ENCODE assay signal across 8 mouse cellular contexts in the genomic region with DNA sequence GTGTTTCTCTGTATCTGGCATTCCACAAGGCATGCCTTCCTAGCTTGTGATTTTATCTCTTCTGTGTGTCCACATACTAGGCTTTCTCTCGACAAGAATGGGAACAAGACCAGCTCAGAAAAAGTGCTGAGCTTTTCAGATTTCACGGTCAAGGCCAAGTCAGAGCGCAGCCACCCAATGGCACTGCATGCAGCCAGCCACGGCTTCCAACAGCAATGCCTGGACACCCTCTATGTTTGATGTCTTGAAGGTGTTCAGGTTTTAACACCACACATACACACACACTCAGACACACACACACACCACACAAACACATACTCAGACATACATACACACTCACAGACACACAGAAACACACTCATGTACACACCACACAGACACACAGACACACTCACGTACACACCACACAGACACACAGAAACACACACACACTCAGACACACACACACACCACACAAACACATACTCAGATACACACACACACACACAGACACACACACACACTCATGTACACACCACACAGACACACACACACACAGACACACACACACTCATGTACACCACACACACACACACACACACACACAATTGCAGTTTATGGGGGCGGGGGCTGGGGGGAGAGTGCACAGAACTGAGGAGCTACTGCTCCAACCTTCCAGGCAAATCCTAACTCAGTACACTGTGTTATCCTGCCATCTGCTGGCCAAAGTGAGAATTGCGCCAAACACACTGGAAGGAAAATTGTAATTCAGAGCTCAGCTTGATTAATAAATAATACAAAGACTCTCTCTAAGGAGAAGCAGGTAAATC. TPM values are rescaled to one million over a fixed set of nuclear protein-coding genes. Genes with fewer than 3 reads are reported as not detected.
DNase-seq lines count a peak whose midpoint lies in the region; ATAC-seq lines count a peak whose summit lies in the region.

No protein-coding gene starts in this region.

- H3K4me1 ChIP-seq in kidney, embryonic 15.5 days: peaks cover 8% of the 10 kb centered on the region; the same call in 1 of the 2 replicates
- H3K4me1 ChIP-seq in liver, embryonic 13.5 days (replicated peaks): no peaks in the 10 kb centered on the region
- 0 out of 2 replicates have a peak, but pooled peaks cover 1% of the 10 kb centered on the region for H3K4me1 ChIP-seq in neural tube, embryonic 12.5 days
- H3K4me1 ChIP-seq in stomach, embryonic 16.5 days (ENCODE audit: control insufficient read depth, insufficient read depth, low read length): no peaks in the 10 kb centered on the region

- ATAC-seq in kidney, embryonic 15.5 days (replicated peaks; ENCODE audit: low FRiP score): peak; percentile 33
- ATAC-seq in liver, embryonic 13.5 days (ENCODE audit: low read depth): 0 out of 2 replicates have a peak, but pooled peaks have one; percentile 20
- ATAC-seq in neural tube, embryonic 12.5 days (ENCODE audit: low FRiP score, low read depth): peak; percentile 89
- ATAC-seq in stomach, embryonic 16.5 days (ENCODE audit: insufficient read depth, low FRiP score): peak; percentile 78; the same call in 1 of the 2 replicates

- H3K4me3 ChIP-seq in kidney, embryonic 15.5 days (replicated peaks): no peak overlapping the region
- no peak overlapping the region for H3K4me3 ChIP-seq in liver, embryonic 13.5 days (replicated peaks)
- H3K4me3 ChIP-seq in neural tube, embryonic 12.5 days: no peak overlapping the region
- no peak overlapping the region for H3K4me3 ChIP-seq in stomach, embryonic 16.5 days (replicated peaks; ENCODE audit: low read length)

- H3K27ac ChIP-seq in kidney, embryonic 15.5 days: no peak overlapping the region
- no peak overlapping the region for H3K27ac ChIP-seq in liver, embryonic 13.5 days
- no peak overlapping the region for H3K27ac ChIP-seq in neural tube, embryonic 12.5 days
- H3K27ac ChIP-seq in stomach, embryonic 16.5 days (ENCODE audit: low read length): no peak overlapping the region

- H3K27me3 ChIP-seq in kidney, embryonic 15.5 days: 0 out of 2 replicates have a peak, but pooled peaks cover 3% of the 10 kb centered on the region
- no peaks in the 10 kb centered on the region for H3K27me3 ChIP-seq in liver, embryonic 13.5 days
- H3K27me3 ChIP-seq in neural tube, embryonic 12.5 days (replicated peaks): no peaks in the 10 kb centered on the region
- H3K27me3 ChIP-seq in stomach, embryonic 16.5 days (ENCODE audit: control insufficient read depth, insufficient read depth, low read length): no peaks in the 10 kb centered on the region

- DNase-seq in A20 (ENCODE audit: low read depth, low spot score): peak; percentile 66
- DNase-seq in adrenal gland, adult (ENCODE audit: inconsistent age in 2 of 2, low spot score in 1 of 2): peak; percentile 77 to 94
- peak; percentile 82 for DNase-seq in embryo, embryonic 11 days
- DNase-seq in gastrocnemius, postnatal 4 days (ENCODE audit: low spot score in 2 of 2): peak; percentile 47 to 72
- DNase-seq in liver, embryonic 13.5 days: peak; percentile 19

- 48% methylated on average over 7 of the region's 7 CpGs for WGBS in kidney, embryonic 15.5 days
- WGBS in liver, embryonic 13.5 days (ENCODE audit: insufficient replicate concordance): 40% methylated on average over 7 of the region's 7 CpGs
- 49% methylated on average over 7 of the region's 7 CpGs for WGBS in neural tube, embryonic 12.5 days
- WGBS in stomach, embryonic 16.5 days: 35% methylated on average over 7 of the region's 7 CpGs

- no peak overlapping the region for H3K4me2 ChIP-seq in kidney, embryonic 15.5 days
- no peak overlapping the region for H3K4me2 ChIP-seq in liver, embryonic 13.5 days
- H3K4me2 ChIP-seq in neural tube, embryonic 12.5 days (replicated peaks): no peak overlapping the region
- H3K4me2 ChIP-seq in stomach, embryonic 16.5 days (ENCODE audit: low read depth, low read length): no peak overlapping the region

- no peak overlapping the region for H3K9ac ChIP-seq in kidney, embryonic 15.5 days
- H3K9ac ChIP-seq in liver, embryonic 13.5 days: no peak overlapping the region
- no peak overlapping the region for H3K9ac ChIP-seq in neural tube, embryonic 12.5 days
- H3K9ac ChIP-seq in stomach, embryonic 16.5 days (ENCODE audit: low read length): no peak overlapping the region

- H3K36me3 ChIP-seq in kidney, embryonic 15.5 days: no peaks in the 10 kb centered on the region
- H3K36me3 ChIP-seq in liver, embryonic 13.5 days: no peaks in the 10 kb centered on the region
- no peaks in the 10 kb centered on the region for H3K36me3 ChIP-seq in neural tube, embryonic 12.5 days
- H3K36me3 ChIP-seq in stomach, embryonic 16.5 days (ENCODE audit: control insufficient read depth, insufficient read depth, low read length): no peaks in the 10 kb centered on the region

- no peaks in the 10 kb centered on the region for H3K9me3 ChIP-seq in kidney, embryonic 15.5 days (replicated peaks)
- no peaks in the 10 kb centered on the region for H3K9me3 ChIP-seq in liver, embryonic 13.5 days (replicated peaks)
- no peaks in the 10 kb centered on the region for H3K9me3 ChIP-seq in neural tube, embryonic 12.5 days
- no peaks in the 10 kb centered on the region for H3K9me3 ChIP-seq in stomach, embryonic 16.5 days (replicated peaks; ENCODE audit: control insufficient read depth, low read length)

RNA-seq across cellular contexts. Expression of gene Sephs1, which starts 17.2 kb away (rescaled TPM):
- 10 to 100 TPM; 38.9 to 39.9 TPM for total RNA-seq in gastrocnemius, postnatal 4 days (2021)
- 83.5 and 84.2 TPM in 2 replicates for polyA plus RNA-seq in kidney, embryonic 15.5 days (2015; fragmentation: Nextera tagmentation; extraction: Ambion mirVana)
- polyA plus RNA-seq in liver, embryonic 13.5 days (2015; fragmentation: Nextera tagmentation; extraction: Ambion mirVana): 33.2 and 39.6 TPM in 2 replicates
- polyA plus RNA-seq in neural tube, embryonic 12.5 days (2016; fragmentation: Nextera tagmentation; extraction: Ambion mirVana): 99.5 and 103 TPM in 2 replicates
- polyA plus RNA-seq in stomach, embryonic 16.5 days (2015; fragmentation: Nextera tagmentation; extraction: Ambion mirVana): 50.2 and 53.0 TPM in 2 replicates

RNA-seq across cellular contexts. Expression of gene Phyh, which starts 54.6 kb away (rescaled TPM):
- total RNA-seq in gastrocnemius, postnatal 4 days (2021): 10 to 100 TPM; 31.9 to 36.5 TPM
- 55.2 and 59.5 TPM in 2 replicates for polyA plus RNA-seq in kidney, embryonic 15.5 days (2015; fragmentation: Nextera tagmentation; extraction: Ambion mirVana)
- 47.6 and 61.5 TPM in 2 replicates for polyA plus RNA-seq in liver, embryonic 13.5 days (2015; fragmentation: Nextera tagmentation; extraction: Ambion mirVana)
- polyA plus RNA-seq in neural tube, embryonic 12.5 days (2016; fragmentation: Nextera tagmentation; extraction: Ambion mirVana): 41.6 and 46.1 TPM in 2 replicates
- 82.6 and 86.8 TPM in 2 replicates for polyA plus RNA-seq in stomach, embryonic 16.5 days (2015; fragmentation: Nextera tagmentation; extraction: Ambion mirVana)

Comparison
In these comparisons a context has a peak if more than half of its experiments do, and no peak if none do; other contexts are left out.
1. DNase-seq: peak in every context shown above with its lines; median percentile 86 in adrenal gland, adult; 82 in embryo, embryonic 11 days; 66 in A20; 60 in gastrocnemius, postnatal 4 days; 19 in liver, embryonic 13.5 days.
2. ATAC-seq: peak in every context shown above with its lines; median percentile 89 in neural tube, embryonic 12.5 days; 78 in stomach, embryonic 16.5 days; 33 in kidney, embryonic 15.5 days; 20 in liver, embryonic 13.5 days.